Mouse (Mus musculus) embryonic facial prominence, embryonic 12.5 days (tissue): Measurements from ENCODE around the gene Gm45844. TPM values are rescaled to one million over a fixed set of nuclear protein-coding genes. Genes with fewer than 3 reads are reported as not detected.

Experiments
- microRNA-seq: library from miRNA; unstranded; fragments of <30 nt; microRNA quantifications from one replicate; pipeline ENCODE4, GENCODE M21; 2017
- polyA plus RNA-seq: library from polyadenylated mRNA; unstranded; fragments of >200 nt; fragmentation: Nextera tagmentation; extraction: Ambion mirVana; gene quantifications from 2 replicates; pipeline ENCODE4 v1.2.1, GENCODE M21; 2016

Gm45844 gene
- polyA plus RNA-seq, 1 experiment from 2014 or later = 5.5 TPM

Small RNA genes lying within 50 kb of the gene (microRNA-seq; reads per million reads assigned to microRNA genes)
- not detected for gene Mir5620

Other genes starting within 250 kb of the Gm45844 start
- gene Zfp954, start 156.8 kb downstream of the Gm45844 start, polyA plus RNA-seq = 12.2 and 15.5 TPM in 2 replicates
- 3.6 and 4.1 TPM in 2 replicates for gene Zfp773, start 141.5 kb downstream of the Gm45844 start, polyA plus RNA-seq
- 3.0 and 3.3 TPM in 2 replicates for gene Zfp418, start 107.0 kb downstream of the Gm45844 start, polyA plus RNA-seq
- 9.6 and 10.2 TPM in 2 replicates for gene Zfp772, start 68.3 kb downstream of the Gm45844 start, polyA plus RNA-seq
- gene Vmn2r29, start 31.0 kb downstream of the Gm45844 start, polyA plus RNA-seq = 0.75 and 1.9 TPM in 2 replicates
- gene Clcn4, start 22.6 kb upstream of the Gm45844 start, polyA plus RNA-seq = 51.7 and 51.9 TPM in 2 replicates
- not detected in 2 replicates for gene Vmn2r30, start 59.3 kb upstream of the Gm45844 start, polyA plus RNA-seq
- not detected in 2 replicates for gene Gm45783, start 96.3 kb upstream of the Gm45844 start, polyA plus RNA-seq
- gene Vmn2r31, start 121.4 kb upstream of the Gm45844 start, polyA plus RNA-seq = 0.03 TPM in 1 of 2 replicates, not detected in the other
- gene Vmn2r32, start 201.7 kb upstream of the Gm45844 start, polyA plus RNA-seq = not detected in 2 replicates